Mouse (Mus musculus): ENCODE measurements at regions not wholly inside any gene's neighbourhood (a gene's known extent, or its start where the extent isn't known, plus 50 kb on each side); places are given as distances from the start of the nearest gene placed in this dataset.
A peak's percentile ranks its signal among the peaks of the same experiment; 100 is the strongest.

- no peak overlapping the region for H3K4me3 ChIP-seq (replicated peaks; ENCODE audit: low read length)
- ATAC-seq (ENCODE audit: insufficient read depth, low FRiP score): 0 out of 2 replicates have a peak, but pooled peaks have one; percentile 21
- no peaks in the 10 kb centered on the region for H3K9me3 ChIP-seq (replicated peaks; ENCODE audit: control insufficient read depth, low read length)
- peaks cover 8% of the 10 kb centered on the region for H3K4me1 ChIP-seq (ENCODE audit: control insufficient read depth, insufficient read depth, low read length)
- 6% methylated on average over 49 of the region's 49 CpGs for whole genome bisulfite sequencing
- H3K4me2 ChIP-seq (ENCODE audit: low read depth, low read length): peak overlapping the region; percentile 11; the same call in 1 of the 2 replicates
- H3K36me3 ChIP-seq (ENCODE audit: control insufficient read depth, insufficient read depth, low read length): no peaks in the 10 kb centered on the region
- peaks cover 47% of the 10 kb centered on the region for H3K27me3 ChIP-seq (ENCODE audit: control insufficient read depth, insufficient read depth, low read length)
- no peak overlapping the region for H3K27ac ChIP-seq (ENCODE audit: low read length)
- no peak overlapping the region for H3K9ac ChIP-seq (ENCODE audit: low read length)
Measured at GRCm38 (mm10) chr12:110187246-110188135, 91.4 kb upstream of the Dio3 start.

GRCm38 (mm10) chr12:110188136-110188631 is 90.7 kb upstream of the Dio3 start:
- ATAC-seq (ENCODE audit: insufficient read depth, low FRiP score): no peak
- no peak overlapping the region for H3K27ac ChIP-seq (ENCODE audit: low read length)
- peaks cover 8% of the 10 kb centered on the region for H3K4me1 ChIP-seq (ENCODE audit: control insufficient read depth, insufficient read depth, low read length)
- no peak overlapping the region for H3K9ac ChIP-seq (ENCODE audit: low read length)
- 9% methylated on average over 29 of the region's 29 CpGs for WGBS
- no peaks in the 10 kb centered on the region for H3K9me3 ChIP-seq (replicated peaks; ENCODE audit: control insufficient read depth, low read length)
- peaks cover 47% of the 10 kb centered on the region for H3K27me3 ChIP-seq (ENCODE audit: control insufficient read depth, insufficient read depth, low read length)
- no peak overlapping the region for H3K4me3 ChIP-seq (replicated peaks; ENCODE audit: low read length)
- H3K4me2 ChIP-seq (ENCODE audit: low read depth, low read length): no peak overlapping the region; the same call in 1 of the 2 replicates
- no peaks in the 10 kb centered on the region for H3K36me3 ChIP-seq (ENCODE audit: control insufficient read depth, insufficient read depth, low read length)

- peak overlapping the region; percentile 4 for H3K4me3 ChIP-seq (replicated peaks; ENCODE audit: low read length)
- no peaks in the 10 kb centered on the region for H3K9me3 ChIP-seq (replicated peaks; ENCODE audit: control insufficient read depth, low read length)
- H3K9ac ChIP-seq (ENCODE audit: low read length): no peak overlapping the region
- H3K27ac ChIP-seq (ENCODE audit: low read length): no peak overlapping the region
- H3K27me3 ChIP-seq (ENCODE audit: control insufficient read depth, insufficient read depth, low read length): peaks cover 47% of the 10 kb centered on the region
- ATAC-seq (ENCODE audit: insufficient read depth, low FRiP score): no peak
- WGBS: 11% methylated on average over 39 of the region's 39 CpGs
- peaks cover 8% of the 10 kb centered on the region for H3K4me1 ChIP-seq (ENCODE audit: control insufficient read depth, insufficient read depth, low read length)
- H3K36me3 ChIP-seq (ENCODE audit: control insufficient read depth, insufficient read depth, low read length): no peaks in the 10 kb centered on the region
- peak overlapping the region; percentile 39 for H3K4me2 ChIP-seq (ENCODE audit: low read depth, low read length)
Measured at GRCm38 (mm10) chr12:110188641-110189328, 90.1 kb upstream of the Dio3 start.

GRCm38 (mm10) chr12:110189329-110189642 is 89.6 kb upstream of the Dio3 start:
- no peak overlapping the region for H3K9ac ChIP-seq (ENCODE audit: low read length)
- H3K27me3 ChIP-seq (ENCODE audit: control insufficient read depth, insufficient read depth, low read length): peaks cover 47% of the 10 kb centered on the region
- 5% methylated on average over 19 of the region's 19 CpGs for WGBS
- H3K4me2 ChIP-seq (ENCODE audit: low read depth, low read length): peak overlapping the region; percentile 39
- no peak overlapping the region for H3K27ac ChIP-seq (ENCODE audit: low read length)
- no peaks in the 10 kb centered on the region for H3K9me3 ChIP-seq (replicated peaks; ENCODE audit: control insufficient read depth, low read length)
- H3K4me1 ChIP-seq (ENCODE audit: control insufficient read depth, insufficient read depth, low read length): peaks cover 8% of the 10 kb centered on the region
- no peaks in the 10 kb centered on the region for H3K36me3 ChIP-seq (ENCODE audit: control insufficient read depth, insufficient read depth, low read length)
- ATAC-seq (ENCODE audit: insufficient read depth, low FRiP score): no peak
- peak overlapping the region; percentile 4 for H3K4me3 ChIP-seq (replicated peaks; ENCODE audit: low read length)

- no peak for ATAC-seq (ENCODE audit: insufficient read depth, low FRiP score)
- Histone ChIP-seq H3K36me3 (ENCODE audit: control insufficient read depth, insufficient read depth, low read length) (no peaks in the 10 kb centered on the region), H3K4me2 (ENCODE audit: low read depth, low read length) (no peak overlapping the region), H3K27me3 (ENCODE audit: control insufficient read depth, insufficient read depth, low read length) (peaks cover 31% of the 10 kb centered on the region), H3K4me1 (ENCODE audit: control insufficient read depth, insufficient read depth, low read length) (peaks cover 7% of the 10 kb centered on the region), H3K4me3 (replicated peaks; ENCODE audit: low read length) (no peak overlapping the region), H3K27ac (ENCODE audit: low read length) (no peak overlapping the region), H3K9me3 (replicated peaks; ENCODE audit: control insufficient read depth, low read length) (no peaks in the 10 kb centered on the region), H3K9ac (ENCODE audit: low read length) (no peak overlapping the region)
- WGBS: 78% methylated on average over 8 of the region's 8 CpGs
Measured at GRCm38 (mm10) chr12:110192186-110192585, 86.7 kb upstream of the Dio3 start.

GRCm38 (mm10) chr12:110197366-110197765 is 81.5 kb upstream of the Dio3 start:
- H3K36me3 ChIP-seq (ENCODE audit: control insufficient read depth, insufficient read depth, low read length): no peaks in the 10 kb centered on the region
- H3K4me2 ChIP-seq (ENCODE audit: low read depth, low read length): no peak overlapping the region
- H3K4me1 ChIP-seq (ENCODE audit: control insufficient read depth, insufficient read depth, low read length): no peaks in the 10 kb centered on the region
- no peak for ATAC-seq (ENCODE audit: insufficient read depth, low FRiP score)
- 0 out of 2 replicates have a peak, but pooled peaks cover under 1% of the 10 kb centered on the region for H3K27me3 ChIP-seq (ENCODE audit: control insufficient read depth, insufficient read depth, low read length)
- 80% methylated on average over 3 of the region's 3 CpGs for WGBS
- H3K4me3 ChIP-seq (replicated peaks; ENCODE audit: low read length): no peak overlapping the region
- no peak overlapping the region for H3K9ac ChIP-seq (ENCODE audit: low read length)
- H3K27ac ChIP-seq (ENCODE audit: low read length): no peak overlapping the region
- no peaks in the 10 kb centered on the region for H3K9me3 ChIP-seq (replicated peaks; ENCODE audit: control insufficient read depth, low read length)

GRCm38 (mm10) chr12:110200471-110200870 is 78.4 kb upstream of the Dio3 start:
- Histone ChIP-seq H3K9ac (ENCODE audit: low read length) (no peak overlapping the region), H3K9me3 (replicated peaks; ENCODE audit: control insufficient read depth, low read length) (no peaks in the 10 kb centered on the region), H3K4me1 (ENCODE audit: control insufficient read depth, insufficient read depth, low read length) (no peaks in the 10 kb centered on the region), H3K27me3 (ENCODE audit: control insufficient read depth, insufficient read depth, low read length) (no peaks in the 10 kb centered on the region), H3K27ac (ENCODE audit: low read length) (no peak overlapping the region), H3K4me3 (replicated peaks; ENCODE audit: low read length) (no peak overlapping the region), H3K4me2 (ENCODE audit: low read depth, low read length) (no peak overlapping the region), H3K36me3 (ENCODE audit: control insufficient read depth, insufficient read depth, low read length) (no peaks in the 10 kb centered on the region)
- WGBS: 85% methylated on average over 7 of the region's 7 CpGs
- ATAC-seq (ENCODE audit: insufficient read depth, low FRiP score): no peak

- ATAC-seq (ENCODE audit: insufficient read depth, low FRiP score): no peak
- Histone ChIP-seq H3K4me1 (ENCODE audit: control insufficient read depth, insufficient read depth, low read length) (no peaks in the 10 kb centered on the region), H3K9ac (ENCODE audit: low read length) (no peak overlapping the region), H3K36me3 (ENCODE audit: control insufficient read depth, insufficient read depth, low read length) (no peaks in the 10 kb centered on the region), H3K9me3 (replicated peaks; ENCODE audit: control insufficient read depth, low read length) (no peaks in the 10 kb centered on the region), H3K27ac (ENCODE audit: low read length) (no peak overlapping the region), H3K4me3 (replicated peaks; ENCODE audit: low read length) (no peak overlapping the region), H3K4me2 (ENCODE audit: low read depth, low read length) (no peak overlapping the region), H3K27me3 (ENCODE audit: control insufficient read depth, insufficient read depth, low read length) (no peaks in the 10 kb centered on the region)
- WGBS: 68% methylated on average over 4 of the region's 4 CpGs
Measured at GRCm38 (mm10) chr12:110200887-110201286, 78.0 kb upstream of the Dio3 start.

Data from stomach, embryonic 16.5 days (tissue).